Mouse (Mus musculus) kidney, adult 18-20 months (tissue): Measurements from ENCODE around the gene Cd79b.

Source experiments
- DNase-seq: peaks from one replicate; pipeline ENCODE4 v3.0.0; 2021

Gene Cd79b

DNA sequence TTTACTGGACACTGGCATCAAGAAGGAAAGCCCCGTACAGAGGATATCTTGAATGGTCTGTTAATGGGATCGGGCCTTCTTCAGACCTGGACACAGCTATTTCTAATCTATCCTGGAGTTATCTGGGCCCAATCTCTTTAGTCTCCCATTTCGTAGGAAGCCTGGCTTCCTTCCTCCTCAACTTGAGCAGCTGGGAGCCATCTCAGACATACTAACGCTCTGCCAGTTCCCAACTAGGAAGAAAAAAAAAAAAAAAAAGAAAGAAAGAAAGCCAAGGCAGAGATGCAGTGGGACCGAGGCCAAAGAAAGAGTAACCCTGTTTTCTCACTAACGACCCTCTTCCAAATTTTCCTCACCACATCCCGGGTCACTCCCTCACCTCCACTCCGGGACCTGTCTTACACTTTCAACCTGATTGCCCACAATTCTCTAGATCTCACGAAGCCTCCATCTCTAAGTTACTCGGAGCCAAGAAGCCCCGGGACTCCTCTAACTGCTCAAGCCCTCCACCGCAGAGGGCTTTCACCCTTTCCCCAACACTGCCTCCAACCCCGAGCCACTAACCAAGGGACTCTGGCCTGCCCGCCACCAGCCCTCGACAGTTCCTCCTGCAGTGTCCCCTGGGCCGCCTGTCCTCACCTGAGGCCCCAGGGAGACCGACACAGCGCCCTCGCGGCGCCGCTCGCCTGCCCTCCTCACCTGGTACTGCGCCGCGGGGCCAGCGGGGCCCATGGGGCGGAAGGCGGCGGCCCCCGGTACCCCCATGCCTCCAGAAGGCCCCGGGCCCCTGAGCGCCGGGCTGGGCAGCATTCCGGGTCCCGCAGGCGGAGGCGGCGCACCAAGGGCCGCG lies 42.5 kb downstream of the Cd79b start:
- DNase-seq, result peak; percentile 22

DNA sequence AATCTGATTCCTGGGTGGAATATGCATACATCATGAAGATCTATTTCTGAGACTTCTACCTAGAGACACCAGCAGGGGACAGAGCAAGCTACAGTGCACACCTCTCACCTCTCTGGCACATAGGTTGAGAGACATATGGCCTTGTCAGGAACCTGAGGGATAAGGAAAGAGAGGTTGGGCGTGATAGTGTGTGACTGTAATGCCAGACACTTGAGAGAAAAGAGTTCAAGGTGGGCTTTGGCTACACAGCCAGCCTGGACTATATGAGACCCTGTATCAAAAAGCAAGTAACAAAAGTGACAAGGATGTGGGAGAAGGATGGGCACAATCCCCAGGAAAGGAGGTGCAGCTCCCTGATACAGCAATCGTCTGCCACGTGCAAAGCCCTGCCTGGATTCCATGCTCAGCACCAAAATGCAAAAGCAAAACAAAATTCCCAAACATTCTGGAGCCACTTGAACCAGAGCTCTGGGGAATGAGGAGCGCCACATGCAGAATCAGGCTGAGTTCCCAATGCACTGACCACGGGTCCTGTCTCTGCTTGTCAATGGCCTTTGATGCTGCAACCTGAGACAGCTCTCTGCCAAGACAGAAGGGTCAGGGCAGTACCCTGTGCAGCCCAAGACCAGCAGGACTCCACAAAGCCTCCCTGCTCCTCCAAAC lies 43.3 kb downstream of the Cd79b start:
- DNase-seq, result no peak

DNA sequence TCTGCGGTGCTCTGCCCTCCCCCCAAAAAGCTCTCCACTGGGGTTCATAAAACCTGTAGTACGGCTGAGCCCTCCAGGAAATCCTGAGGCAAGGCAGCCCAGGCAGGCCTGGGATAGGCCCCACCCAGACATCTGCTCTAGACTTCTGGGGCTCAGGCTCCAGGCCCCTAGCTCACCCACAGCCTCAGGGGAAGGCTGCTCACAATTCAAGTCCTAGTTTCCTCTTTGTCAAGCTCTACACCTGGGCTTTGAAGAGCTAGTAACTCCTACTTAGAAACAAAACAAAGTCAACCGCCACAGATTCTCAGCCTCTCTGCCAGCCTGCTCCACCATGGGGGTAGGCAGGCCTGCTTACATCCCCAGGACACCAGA lies 45.5 kb downstream of the Cd79b start:
- DNase-seq, result peak; percentile 26

DNA sequence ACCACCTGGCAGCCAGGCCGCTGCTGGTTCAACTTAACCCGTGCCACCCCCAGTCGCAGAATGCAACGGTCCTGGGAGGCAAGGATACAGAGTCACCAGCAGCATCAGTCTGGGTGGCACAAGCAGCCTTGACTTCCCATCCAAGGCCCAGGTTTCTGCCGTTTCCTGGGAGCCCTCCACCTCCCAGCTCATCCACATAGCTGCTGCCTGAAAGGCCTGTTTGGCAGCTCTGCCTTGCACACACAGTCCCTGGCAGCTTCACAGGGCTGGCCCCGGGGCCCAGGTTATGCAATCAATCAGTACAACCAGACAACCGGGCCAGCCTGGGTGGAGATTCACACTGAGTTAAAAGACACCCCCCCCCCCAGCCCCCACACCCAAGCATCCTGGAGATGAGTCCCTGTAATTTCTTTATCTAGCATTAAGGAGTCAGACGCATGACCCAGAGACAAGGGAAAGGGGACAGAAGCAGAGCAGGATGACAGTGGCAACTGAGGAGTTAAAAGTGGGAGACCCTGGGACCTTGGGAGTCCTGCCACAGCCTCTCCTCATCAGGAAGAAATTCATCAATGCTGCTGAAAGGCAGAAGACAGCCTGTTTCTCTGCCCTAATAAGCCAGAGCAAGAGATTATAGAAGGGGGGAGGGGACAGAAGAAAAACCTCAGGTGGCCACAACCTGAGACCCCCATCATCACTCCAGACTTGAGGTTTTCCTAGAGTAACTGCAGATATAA lies 46.1 kb downstream of the Cd79b start:
- DNase-seq, result peak; percentile 70

DNA sequence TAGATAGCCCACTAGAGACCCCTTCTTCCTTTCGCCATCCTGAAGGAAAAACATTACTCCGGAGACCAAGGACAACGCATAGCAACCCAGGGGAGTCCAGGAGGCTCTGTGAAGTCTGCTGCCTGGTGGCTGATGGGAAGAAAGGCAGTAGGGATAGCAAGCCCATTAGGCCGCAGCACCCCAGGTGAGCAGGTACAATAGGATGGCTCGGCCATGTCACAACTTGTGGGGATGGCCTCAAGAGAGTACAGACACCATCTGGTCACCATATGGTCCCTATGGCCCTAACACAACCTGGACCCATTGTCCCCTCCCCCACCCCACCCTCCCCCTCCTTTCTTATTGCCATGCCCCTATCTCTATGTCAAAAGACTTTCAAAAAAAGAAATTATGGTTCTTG lies 46.7 kb downstream of the Cd79b start:
- DNase-seq, result no peak

DNA sequence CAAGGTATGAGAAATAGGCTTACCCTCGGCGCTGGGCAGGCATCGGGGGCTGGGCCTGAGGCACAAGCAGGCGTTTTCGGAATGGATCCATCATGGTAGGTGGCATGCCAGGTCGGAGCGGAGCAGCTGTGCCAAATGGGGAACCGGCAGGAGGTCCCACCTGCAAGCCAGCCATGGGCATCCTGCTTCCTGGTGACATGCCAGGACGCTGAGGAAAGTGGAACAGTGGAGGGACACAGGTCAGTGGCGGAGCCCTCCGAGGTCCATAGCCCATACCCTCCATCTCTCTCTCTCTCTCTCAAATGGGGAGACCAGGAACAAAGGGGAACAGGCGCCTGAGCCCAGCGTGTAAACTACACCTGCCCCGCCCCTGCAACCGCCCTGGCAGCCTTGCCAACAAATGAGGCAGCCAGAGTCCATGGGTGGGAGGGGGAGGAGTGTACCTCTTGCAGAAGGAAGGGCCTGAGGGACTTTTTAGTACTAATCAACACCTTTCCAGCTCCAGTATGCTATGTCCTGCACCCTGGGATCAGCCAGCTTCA lies 47.2 kb downstream of the Cd79b start:
- peak; percentile 67 for DNase-seq

DNA sequence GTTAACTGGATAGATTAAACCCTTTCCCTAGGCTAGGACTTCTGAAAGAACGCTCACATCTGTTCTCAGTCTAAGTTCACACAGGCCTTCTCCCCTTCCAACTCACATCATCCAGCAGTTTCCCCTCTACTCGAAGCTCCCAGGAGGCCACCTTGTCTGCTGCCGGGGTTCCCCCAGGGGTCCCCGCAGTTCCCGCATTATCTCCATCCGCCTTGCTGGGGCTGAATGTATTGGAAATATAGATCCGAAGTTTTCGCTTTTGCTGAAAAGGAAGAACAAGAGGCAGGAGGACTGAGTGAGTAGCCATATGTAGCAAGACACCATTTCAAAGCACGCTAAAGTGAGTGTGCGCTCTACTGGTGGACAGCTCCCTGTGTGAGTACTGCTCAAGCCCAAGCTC lies 48.1 kb downstream of the Cd79b start:
- DNase-seq, result no peak

DNA sequence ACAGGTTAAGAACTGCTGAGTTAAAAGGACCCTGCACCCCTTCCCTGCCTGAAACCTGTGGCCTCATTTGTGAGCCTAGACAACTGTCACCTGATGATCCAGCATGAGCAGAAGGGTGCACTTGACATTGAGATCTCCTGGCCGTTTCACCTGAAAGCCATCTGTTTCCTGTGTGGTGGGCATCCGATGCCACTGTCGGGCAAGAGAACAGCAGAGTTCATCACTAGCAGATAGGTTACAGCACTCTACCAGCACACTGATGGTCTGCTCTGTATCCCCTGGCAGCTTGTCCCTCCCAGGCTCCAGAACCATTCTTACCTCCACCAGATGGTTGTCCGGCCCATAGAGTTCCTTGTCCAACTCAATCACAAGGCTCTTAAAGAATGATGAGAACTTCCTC lies 49.0 kb downstream of the Cd79b start:
- DNase-seq, result no peak

DNA sequence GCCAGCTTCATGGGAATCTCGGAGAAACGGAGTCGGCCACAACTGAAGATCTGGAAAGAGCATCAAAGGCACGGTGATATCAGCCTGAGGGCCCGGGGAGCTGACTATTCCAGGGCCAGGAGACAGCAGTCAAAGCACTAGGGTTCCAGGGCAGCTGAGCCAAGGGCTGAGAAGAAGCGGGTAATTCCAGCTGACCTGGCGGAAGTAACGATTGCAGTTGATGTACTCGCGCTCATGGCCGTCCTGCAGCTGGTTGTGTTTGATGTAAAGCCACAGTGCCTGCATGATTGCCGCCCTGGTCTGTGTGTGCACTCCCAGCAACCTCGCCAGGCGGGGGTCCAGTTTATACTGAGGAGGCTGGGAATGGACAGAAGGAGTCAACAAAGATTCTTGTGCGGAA lies 49.6 kb downstream of the Cd79b start:
- DNase-seq, result no peak

DNA sequence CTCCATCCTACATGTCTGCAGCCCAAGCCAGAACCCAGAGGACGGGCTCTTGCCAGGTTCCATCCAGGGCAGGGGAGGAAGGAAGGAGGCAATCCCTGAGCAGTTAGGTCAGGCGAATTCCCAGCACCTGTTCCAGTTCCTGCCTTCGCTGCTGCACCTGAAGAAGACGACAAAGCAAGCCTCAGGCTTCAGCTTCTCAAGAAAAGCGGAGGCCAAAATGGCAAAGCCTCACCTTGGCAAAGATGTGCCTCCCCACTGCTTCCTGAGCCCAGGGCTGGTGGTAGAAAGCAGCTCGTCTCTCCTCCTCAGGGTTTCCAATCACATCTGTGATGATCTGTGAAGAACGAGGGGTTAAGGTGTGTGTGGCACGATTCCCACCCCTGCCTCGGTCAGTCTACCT lies 50.6 kb downstream of the Cd79b start:
- no peak for DNase-seq
